Mouse (Mus musculus) brain, adult 2 months (tissue): ENCODE data around the gene Rnf130.

Experiments used
- DNase-seq: peaks from one replicate; pipeline ENCODE4 v3.0.0; 2011; ENCODE audit warnings: low read depth, low spot score

Gene Rnf130

GRCm38 (mm10) chr11:50024445-50024832 is 707 bp upstream of the Rnf130 start:
- no peak for DNase-seq

- DNase-seq, result peak; percentile 33
Observed at GRCm38 (mm10) chr11:50025721-50026520, 775 bp downstream of the Rnf130 start.

GRCm38 (mm10) chr11:50026521-50027090 is 1.5 kb downstream of the Rnf130 start:
- DNase-seq, result peak; percentile 39

GRCm38 (mm10) chr11:50028416-50028815 is 3.3 kb downstream of the Rnf130 start:
- peak; percentile 51 for DNase-seq

- no peak for DNase-seq
Observed at GRCm38 (mm10) chr11:50034155-50034554, 9.0 kb downstream of the Rnf130 start.

- no peak for DNase-seq
Observed at GRCm38 (mm10) chr11:50035726-50036125, 10.6 kb downstream of the Rnf130 start.

- DNase-seq, result peak; percentile 87
Observed at GRCm38 (mm10) chr11:50036781-50037460, 11.8 kb downstream of the Rnf130 start.

GRCm38 (mm10) chr11:50038757-50039156 is 13.6 kb downstream of the Rnf130 start:
- no peak for DNase-seq

- DNase-seq, result no peak
Observed at GRCm38 (mm10) chr11:50041148-50041547, 16.0 kb downstream of the Rnf130 start.

- no peak for DNase-seq
Observed at GRCm38 (mm10) chr11:50042345-50042997, 17.3 kb downstream of the Rnf130 start.

- no peak for DNase-seq
Observed at GRCm38 (mm10) chr11:50044454-50044853, 19.3 kb downstream of the Rnf130 start.

GRCm38 (mm10) chr11:50047610-50048009 is 22.5 kb downstream of the Rnf130 start:
- peak; percentile 75 for DNase-seq

- DNase-seq, result no peak
Observed at GRCm38 (mm10) chr11:50048115-50048514, 23.0 kb downstream of the Rnf130 start.

GRCm38 (mm10) chr11:50050392-50050791 is 25.2 kb downstream of the Rnf130 start:
- DNase-seq, result no peak

GRCm38 (mm10) chr11:50057713-50058112 is 32.6 kb downstream of the Rnf130 start:
- DNase-seq, result peak; percentile 37

GRCm38 (mm10) chr11:50058277-50058676 is 33.1 kb downstream of the Rnf130 start:
- peak; percentile 32 for DNase-seq

GRCm38 (mm10) chr11:50059045-50059444 is 33.9 kb downstream of the Rnf130 start:
- DNase-seq, result peak; percentile 79

- peak; percentile 74 for DNase-seq
Observed at GRCm38 (mm10) chr11:50062116-50062515, 37.0 kb downstream of the Rnf130 start.

GRCm38 (mm10) chr11:50066088-50066487 is 40.9 kb downstream of the Rnf130 start:
- DNase-seq, result no peak

GRCm38 (mm10) chr11:50073830-50074229 is 48.7 kb downstream of the Rnf130 start:
- peak; percentile 73 for DNase-seq

GRCm38 (mm10) chr11:50076756-50077155 is 51.6 kb downstream of the Rnf130 start:
- DNase-seq, result peak; percentile 74
